Mouse (Mus musculus) embryonic fibroblast, embryonic 13.5 days (primary cell): ENCODE results near the gene Ykt6.

Experiments
- CTCF ChIP-seq: IDR thresholded peaks from 2 replicates; pipeline ENCODE4 v1.5.1; 2011; ENCODE audit warnings: mild to moderate bottlenecking, control low read depth, low read length, moderate library complexity, borderline replicate concordance; ENCODE audit not compliant: insufficient read depth
- POLR2A ChIP-seq: IDR thresholded peaks from 2 replicates; pipeline ENCODE4 v1.6.1; 2011; ENCODE audit warnings: low read depth, mild to moderate bottlenecking, control low read depth, low read length, moderate library complexity

DNA sequence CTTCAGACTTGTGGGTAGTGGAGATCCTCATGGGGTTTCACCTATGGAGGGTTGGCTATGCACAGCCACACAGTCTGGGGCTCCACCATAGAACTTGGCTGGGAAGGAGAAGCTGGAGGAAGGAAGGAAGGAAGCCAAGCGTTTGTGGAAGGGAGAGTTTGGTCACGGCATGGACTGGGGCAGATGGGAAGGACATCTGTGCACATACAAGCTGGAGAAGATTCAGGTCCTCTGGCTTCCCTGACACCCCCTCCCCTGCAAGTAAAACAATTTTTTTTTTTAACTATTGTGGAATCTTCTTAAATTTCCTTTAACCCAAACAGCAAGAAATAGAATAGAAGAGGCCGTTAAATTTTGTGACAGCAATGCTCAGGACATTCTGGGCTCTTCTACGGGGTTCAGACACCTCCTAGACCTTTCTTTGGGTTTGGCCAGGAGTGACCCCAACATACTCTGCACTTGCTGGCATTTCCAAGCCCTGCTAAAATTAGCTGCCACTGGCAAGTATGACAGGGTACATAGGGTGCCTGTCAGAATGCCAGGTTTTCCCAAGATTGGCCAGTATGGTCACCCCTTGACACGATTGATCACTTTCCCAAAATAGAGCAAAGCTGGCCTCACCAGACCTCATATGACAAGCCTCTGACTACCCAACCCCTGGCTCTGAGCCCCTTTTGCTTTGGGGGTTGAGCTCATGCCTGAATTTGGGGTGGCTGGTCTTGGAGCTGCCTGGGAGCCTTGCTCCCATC is 39.9 kb upstream of the Ykt6 start:
- TF ChIP-seq CTCF (no peak), POLR2A (no peak)
